Comparison of ENCODE assay signal across 18 mouse cellular contexts in genomic region chr1:192864440-192864839, GRCm38 (mm10). TPM values are rescaled to one million over a fixed set of nuclear protein-coding genes. Genes with fewer than 3 reads are reported as not detected.
"Had no signal": no experiment of that assay in that cellular context is flagged by ENCODE, and none has a peak within 500 bp of the region (broad histone marks: within the 10 kb centered on the region; RNA-seq: fewer than 3 reads in every experiment).

No protein-coding gene starts in this region.

- H3K4me3 ChIP-seq: midbrain, embryonic 10.5 days; midbrain, embryonic 12.5 days; myocyte; neural tube, embryonic 13.5 days; neural tube, embryonic 15.5 days had no signal

- H3K4me2 ChIP-seq: lung, embryonic 14.5 days; midbrain, embryonic 12.5 days; neural tube, embryonic 13.5 days; neural tube, embryonic 15.5 days had no signal

- DNase-seq: lung, adult 18-20 months; lung, embryonic 14.5 days; lung, postnatal 10 days; lung, postnatal 4 days; midbrain, embryonic 14.5 days; right cerebral cortex, postnatal 25 days; right cerebral cortex, postnatal 4 days; spleen, adult 18-20 months; thymus, adult 18-20 months; thymus, postnatal 14 days; thymus, postnatal 36 days had no signal

- ATAC-seq: midbrain, embryonic 16.5 days had no signal

- H3K4me1 ChIP-seq: midbrain, embryonic 10.5 days; midbrain, embryonic 12.5 days had no signal

- H3K27ac ChIP-seq: midbrain, embryonic 10.5 days; midbrain, embryonic 12.5 days; neural tube, embryonic 13.5 days; neural tube, embryonic 15.5 days had no signal

- H3K27me3 ChIP-seq: midbrain, embryonic 12.5 days; neural tube, embryonic 13.5 days; neural tube, embryonic 15.5 days had no signal

- H3K36me3 ChIP-seq: midbrain, embryonic 10.5 days; midbrain, embryonic 12.5 days; neural tube, embryonic 13.5 days; neural tube, embryonic 15.5 days had no signal

- H3K9ac ChIP-seq: lung, embryonic 14.5 days; midbrain, embryonic 12.5 days; neural tube, embryonic 13.5 days; neural tube, embryonic 15.5 days had no signal

- H3K9me3 ChIP-seq: midbrain, embryonic 10.5 days; midbrain, embryonic 12.5 days; neural tube, embryonic 13.5 days; neural tube, embryonic 15.5 days had no signal

RNA-seq across cellular contexts. Expression of gene Sertad4, which starts 8.9 kb away (rescaled TPM):
- total RNA-seq: megakaryocyte, adult 5-6 weeks had no signal
